Mouse (Mus musculus): Measurements from ENCODE around the gene Hnrnpa1. TPM values are rescaled to one million over a fixed set of nuclear protein-coding genes. Genes with fewer than 3 reads are reported as not detected.
A peak's percentile ranks its signal among the peaks of the same experiment; 100 is the strongest.

Gene Hnrnpa1
- polyA plus RNA-seq, 1 experiment from 2014 or later: 917 TPM

- no peak overlapping the region for H3K27ac ChIP-seq (ENCODE audit: low read depth, low read length)
- no peaks in the 10 kb centered on the region for H3K27me3 ChIP-seq (replicated peaks; ENCODE audit: control insufficient read depth, insufficient read depth, low read length)
- H3K4me3 ChIP-seq (ENCODE audit: low read depth, low read length): no peak overlapping the region
- no peaks in the 10 kb centered on the region for H3K9me3 ChIP-seq (ENCODE audit: control insufficient read depth, low read length)
- DNase-seq (ENCODE audit: low spot score) (no peak), ATAC-seq (replicated peaks; ENCODE audit: low FRiP score) (no peak)
- 76% methylated on average over 6 of the region's 6 CpGs for WGBS
- no peak overlapping the region for H3K9ac ChIP-seq (ENCODE audit: low read depth, low read length)
- H3K36me3 ChIP-seq (ENCODE audit: control insufficient read depth, insufficient read depth, low read length): peaks cover 41% of the 10 kb centered on the region
- no peak overlapping the region for H3K4me2 ChIP-seq
- 0 out of 2 replicates have a peak, but pooled peaks cover 2% of the 10 kb centered on the region for H3K4me1 ChIP-seq (replicated peaks; ENCODE audit: control insufficient read depth, insufficient read depth, low read length)
Observed at GRCm38 (mm10) chr15:103290417-103290816, 50.2 kb downstream of the Hnrnpa1 start.

DNA sequence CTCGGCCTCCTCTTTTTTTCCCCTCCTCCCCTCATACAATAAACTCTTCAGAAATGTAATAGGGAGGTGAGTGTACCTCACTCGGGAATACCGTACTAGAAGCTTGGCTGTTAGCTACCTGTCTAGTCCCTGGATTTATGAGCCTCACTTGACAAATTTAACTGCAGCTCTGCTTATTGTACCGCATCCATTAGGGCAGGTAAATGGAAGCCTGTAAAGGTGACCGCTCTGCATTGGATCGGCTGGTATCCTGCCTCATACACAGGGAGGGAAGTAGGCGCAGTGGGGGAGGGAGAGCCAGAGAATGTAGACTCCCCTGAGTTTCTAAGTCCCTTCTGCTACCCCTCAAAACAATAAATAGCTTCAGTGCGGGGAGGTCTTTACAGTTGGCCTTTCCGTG lies 50.6 kb downstream of the Hnrnpa1 start:
- Histone ChIP-seq H3K9ac (ENCODE audit: low read depth, low read length) (no peak overlapping the region), H3K36me3 (ENCODE audit: control insufficient read depth, insufficient read depth, low read length) (peaks cover 41% of the 10 kb centered on the region), H3K9me3 (ENCODE audit: control insufficient read depth, low read length) (no peaks in the 10 kb centered on the region), H3K4me2 (no peak overlapping the region), H3K4me3 (ENCODE audit: low read depth, low read length) (no peak overlapping the region), H3K27ac (ENCODE audit: low read depth, low read length) (no peak overlapping the region), H3K27me3 (replicated peaks; ENCODE audit: control insufficient read depth, insufficient read depth, low read length) (no peaks in the 10 kb centered on the region), H3K4me1 (replicated peaks; ENCODE audit: control insufficient read depth, insufficient read depth, low read length) (peaks cover 4% of the 10 kb centered on the region; the same call in 1 of the 2 replicates)
- DNase-seq (ENCODE audit: low spot score) (no peak), ATAC-seq (replicated peaks; ENCODE audit: low FRiP score) (no peak)
- WGBS: 92% methylated on average over 9 of the region's 9 CpGs

- WGBS: 91% methylated on average over 4 of the region's 4 CpGs
- H3K27ac ChIP-seq (ENCODE audit: low read depth, low read length): no peak overlapping the region
- no peak overlapping the region for H3K9ac ChIP-seq (ENCODE audit: low read depth, low read length)
- H3K27me3 ChIP-seq (replicated peaks; ENCODE audit: control insufficient read depth, insufficient read depth, low read length): no peaks in the 10 kb centered on the region
- no peaks in the 10 kb centered on the region for H3K9me3 ChIP-seq (ENCODE audit: control insufficient read depth, low read length)
- no peak overlapping the region for H3K4me3 ChIP-seq (ENCODE audit: low read depth, low read length)
- DNase-seq (ENCODE audit: low spot score) (no peak), ATAC-seq (replicated peaks; ENCODE audit: low FRiP score) (no peak)
- H3K4me2 ChIP-seq: no peak overlapping the region
- H3K4me1 ChIP-seq (replicated peaks; ENCODE audit: control insufficient read depth, insufficient read depth, low read length): peaks cover 8% of the 10 kb centered on the region; the same call in 1 of the 2 replicates
- H3K36me3 ChIP-seq (ENCODE audit: control insufficient read depth, insufficient read depth, low read length): peaks cover 54% of the 10 kb centered on the region
Observed at GRCm38 (mm10) chr15:103292673-103293345, 52.6 kb downstream of the Hnrnpa1 start.

- WGBS: 98% methylated on average over 2 of the region's 2 CpGs
- H3K36me3 ChIP-seq (ENCODE audit: control insufficient read depth, insufficient read depth, low read length): peaks cover 56% of the 10 kb centered on the region
- H3K27ac ChIP-seq (ENCODE audit: low read depth, low read length): no peak overlapping the region
- H3K4me1 ChIP-seq (replicated peaks; ENCODE audit: control insufficient read depth, insufficient read depth, low read length): peaks cover 8% of the 10 kb centered on the region; the same call in 1 of the 2 replicates
- H3K27me3 ChIP-seq (replicated peaks; ENCODE audit: control insufficient read depth, insufficient read depth, low read length): no peaks in the 10 kb centered on the region
- H3K4me2 ChIP-seq: no peak overlapping the region
- DNase-seq (ENCODE audit: low spot score) (no peak), ATAC-seq (replicated peaks; ENCODE audit: low FRiP score) (no peak)
- H3K9ac ChIP-seq (ENCODE audit: low read depth, low read length): no peak overlapping the region
- H3K9me3 ChIP-seq (ENCODE audit: control insufficient read depth, low read length): no peaks in the 10 kb centered on the region
- no peak overlapping the region for H3K4me3 ChIP-seq (ENCODE audit: low read depth, low read length)
Observed at GRCm38 (mm10) chr15:103293375-103293774, 53.1 kb downstream of the Hnrnpa1 start.

DNA sequence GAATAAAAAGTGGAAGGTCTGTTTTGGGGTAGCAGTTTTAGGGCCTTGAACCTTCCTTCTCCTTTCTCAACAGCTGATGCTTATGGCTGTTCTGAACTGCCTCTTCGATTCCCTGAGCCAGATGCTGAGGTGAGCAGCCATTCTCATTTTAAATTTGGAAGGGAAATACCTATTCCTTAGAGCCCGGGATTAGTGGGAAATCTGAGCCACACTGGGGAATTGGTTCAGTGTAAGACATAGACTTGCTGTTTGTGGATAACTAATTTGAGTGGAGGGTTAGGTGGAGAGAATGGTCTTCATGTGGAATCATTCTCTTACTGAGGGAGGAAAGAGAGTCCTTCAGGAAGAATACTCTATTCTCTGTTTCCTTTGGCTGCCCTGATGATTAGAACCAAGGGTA lies 54.4 kb downstream of the Hnrnpa1 start:
- H3K36me3 ChIP-seq (ENCODE audit: control insufficient read depth, insufficient read depth, low read length): peaks cover 60% of the 10 kb centered on the region

GRCm38 (mm10) chr15:103295851-103296250 lies 55.6 kb downstream of the Hnrnpa1 start:
- Histone ChIP-seq H3K9ac (ENCODE audit: low read depth, low read length) (no peak overlapping the region), H3K4me1 (replicated peaks; ENCODE audit: control insufficient read depth, insufficient read depth, low read length) (peaks cover 20% of the 10 kb centered on the region), H3K27ac (ENCODE audit: low read depth, low read length) (peak overlapping the region; percentile 0), H3K4me3 (ENCODE audit: low read depth, low read length) (no peak overlapping the region), H3K4me2 (no peak overlapping the region), H3K36me3 (ENCODE audit: control insufficient read depth, insufficient read depth, low read length) (peaks cover 56% of the 10 kb centered on the region), H3K9me3 (ENCODE audit: control insufficient read depth, low read length) (no peaks in the 10 kb centered on the region), H3K27me3 (replicated peaks; ENCODE audit: control insufficient read depth, insufficient read depth, low read length) (no peaks in the 10 kb centered on the region)
- DNase-seq (ENCODE audit: low spot score): no peak
- 47% methylated on average over 5 of the region's 5 CpGs for WGBS
- no peak for ATAC-seq (replicated peaks; ENCODE audit: low FRiP score)

More for the DNA sequence above, 54.4 kb downstream of the Hnrnpa1 start:
- Histone ChIP-seq H3K27ac (ENCODE audit: low read depth, low read length) (no peak overlapping the region), H3K9ac (ENCODE audit: low read depth, low read length) (no peak overlapping the region), H3K4me1 (replicated peaks; ENCODE audit: control insufficient read depth, insufficient read depth, low read length) (peaks cover 12% of the 10 kb centered on the region; the same call in 1 of the 2 replicates), H3K27me3 (replicated peaks; ENCODE audit: control insufficient read depth, insufficient read depth, low read length) (no peaks in the 10 kb centered on the region), H3K4me2 (no peak overlapping the region), H3K4me3 (ENCODE audit: low read depth, low read length) (no peak overlapping the region), H3K9me3 (ENCODE audit: control insufficient read depth, low read length) (no peaks in the 10 kb centered on the region)
- no peak for DNase-seq (ENCODE audit: low spot score)
- 86% methylated on average over 2 of the region's 2 CpGs for WGBS
- no peak for ATAC-seq (replicated peaks; ENCODE audit: low FRiP score)

MicroRNA genes within 50 kb of the gene (microRNA counts, 519-probe panel; counts per million panel counts)
- 5,593 counts per million, percentile 56 among the panel's probes with 10 or more counts for microRNA mmu-miR-148b

Small RNA genes within 50 kb of the gene (microRNA-seq; reads per million reads assigned to microRNA genes)
- 839 reads per million, percentile 70 among the genes with 10 or more reads in this experiment for gene Mir148b (ENCODE audit: borderline number of aligned reads)

Other genes starting within 250 kb of the Hnrnpa1 start
- 1.3 and 1.9 TPM in 2 replicates for gene Hoxc8, start 249.8 kb upstream of the Hnrnpa1 start, polyA plus RNA-seq (2014; fragmentation: Nextera tagmentation; extraction: Ambion mirVana)
- gene Hoxc6, start 242.2 kb upstream of the Hnrnpa1 start, polyA plus RNA-seq (2014; fragmentation: Nextera tagmentation; extraction: Ambion mirVana): 1.3 and 1.5 TPM in 2 replicates
- gene Hoxc4, start 221.5 kb upstream of the Hnrnpa1 start, polyA plus RNA-seq (2014; fragmentation: Nextera tagmentation; extraction: Ambion mirVana): 5.9 and 6.2 TPM in 2 replicates
- 12.8 and 13.3 TPM in 2 replicates for gene Smug1, start 73.3 kb upstream of the Hnrnpa1 start, polyA plus RNA-seq (2014; fragmentation: Nextera tagmentation; extraction: Ambion mirVana)
- 116 and 126 TPM in 2 replicates for gene Cbx5, start 616 bp upstream of the Hnrnpa1 start, polyA plus RNA-seq (2014; fragmentation: Nextera tagmentation; extraction: Ambion mirVana)
- 94.1 and 108 TPM in 2 replicates for gene Nfe2, start 18.0 kb downstream of the Hnrnpa1 start, polyA plus RNA-seq (2014; fragmentation: Nextera tagmentation; extraction: Ambion mirVana)
- 298 and 328 TPM in 2 replicates for gene Copz1, start 32.3 kb downstream of the Hnrnpa1 start, polyA plus RNA-seq (2014; fragmentation: Nextera tagmentation; extraction: Ambion mirVana)
- 0.49 and 0.78 TPM in 2 replicates for gene Gpr84, start 70.2 kb downstream of the Hnrnpa1 start, polyA plus RNA-seq (2014; fragmentation: Nextera tagmentation; extraction: Ambion mirVana)
- gene Zfp385a, start 99.7 kb downstream of the Hnrnpa1 start, polyA plus RNA-seq (2014; fragmentation: Nextera tagmentation; extraction: Ambion mirVana): 23.2 and 24.8 TPM in 2 replicates
- 35.4 and 35.7 TPM in 2 replicates for gene Itga5, start 126.3 kb downstream of the Hnrnpa1 start, polyA plus RNA-seq (2014; fragmentation: Nextera tagmentation; extraction: Ambion mirVana)
- 0.31 TPM in 1 of 2 replicates, not detected in the other for gene Gtsf1, start 190.0 kb downstream of the Hnrnpa1 start, polyA plus RNA-seq (2014; fragmentation: Nextera tagmentation; extraction: Ambion mirVana)
- gene Gtsf2, start 208.0 kb downstream of the Hnrnpa1 start, polyA plus RNA-seq (2014; fragmentation: Nextera tagmentation; extraction: Ambion mirVana): not detected in 2 replicates
- 11.2 and 12.7 TPM in 2 replicates for gene Nckap1l, start 213.4 kb downstream of the Hnrnpa1 start, polyA plus RNA-seq (2014; fragmentation: Nextera tagmentation; extraction: Ambion mirVana)

Measured in liver, embryonic 11.5 days (tissue).